Mouse (Mus musculus) layer of hippocampus, adult 11-12 months (tissue): ENCODE measurements around the gene Pdzd7.
"Not testable (repeated sequence)": the region's sequence is repeated elsewhere in the genome, so short reads cannot be mapped to it uniquely, and the experiment has no call there.

Experiments
- DNase-seq: peaks from one replicate; pipeline ENCODE4 v3.0.0; 2022; ENCODE audit warnings: low spot score

Gene Pdzd7

DNA sequence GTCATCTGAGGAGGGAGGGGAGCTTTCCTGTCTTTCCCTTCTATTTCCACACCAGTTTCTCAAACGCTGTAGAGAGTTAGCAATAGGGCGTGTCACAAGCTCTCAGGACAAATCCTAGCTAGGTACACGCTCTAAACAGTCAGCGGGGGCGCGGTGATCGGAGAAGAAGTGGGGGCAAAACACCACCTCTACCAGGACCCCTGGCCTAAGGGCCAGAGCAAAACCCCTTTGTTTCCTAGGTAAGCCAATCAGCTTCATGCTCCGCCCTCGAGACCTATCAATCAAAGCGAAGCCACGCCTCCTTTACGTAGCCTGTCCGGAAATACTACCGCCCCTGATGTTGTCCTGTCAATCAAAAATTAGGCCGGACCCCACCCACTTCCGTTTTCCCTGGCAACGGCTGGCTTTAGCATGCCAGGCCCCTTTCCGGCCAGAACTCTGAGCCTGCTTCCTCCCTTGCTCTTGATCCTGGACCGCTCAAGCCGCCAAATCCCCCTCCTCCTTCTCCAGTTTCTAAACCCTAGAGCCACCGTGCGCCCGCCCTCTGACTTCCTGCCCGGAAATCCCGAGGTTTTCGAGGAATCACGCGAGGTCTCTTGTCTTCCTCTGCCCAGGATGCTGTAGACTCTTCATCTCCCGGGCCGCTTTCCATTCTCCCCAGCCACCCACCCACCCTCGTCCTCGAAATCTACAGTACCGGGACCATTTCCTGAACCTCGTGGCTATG lies 12.8 kb upstream of the Pdzd7 start:
- peak; percentile 95 for DNase-seq

DNA sequence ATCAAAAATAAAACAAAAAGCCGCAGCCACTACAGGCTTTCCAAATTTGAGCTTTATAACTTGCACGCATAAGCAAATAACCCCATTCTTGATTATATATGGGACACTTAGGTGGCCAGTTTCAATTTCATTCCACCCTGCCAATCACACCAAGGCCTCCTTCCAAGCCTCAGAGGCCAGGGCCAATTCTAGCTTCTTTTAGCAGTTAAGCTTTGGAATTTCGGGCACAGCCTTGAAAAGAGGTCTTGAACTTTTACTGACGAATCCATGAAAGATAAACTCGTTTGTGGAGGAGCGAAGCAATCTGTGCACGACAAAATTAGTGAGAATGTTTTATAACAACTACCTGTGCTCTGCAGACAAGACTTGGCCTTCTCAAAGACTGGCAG lies 12.2 kb upstream of the Pdzd7 start:
- DNase-seq = no peak

DNA sequence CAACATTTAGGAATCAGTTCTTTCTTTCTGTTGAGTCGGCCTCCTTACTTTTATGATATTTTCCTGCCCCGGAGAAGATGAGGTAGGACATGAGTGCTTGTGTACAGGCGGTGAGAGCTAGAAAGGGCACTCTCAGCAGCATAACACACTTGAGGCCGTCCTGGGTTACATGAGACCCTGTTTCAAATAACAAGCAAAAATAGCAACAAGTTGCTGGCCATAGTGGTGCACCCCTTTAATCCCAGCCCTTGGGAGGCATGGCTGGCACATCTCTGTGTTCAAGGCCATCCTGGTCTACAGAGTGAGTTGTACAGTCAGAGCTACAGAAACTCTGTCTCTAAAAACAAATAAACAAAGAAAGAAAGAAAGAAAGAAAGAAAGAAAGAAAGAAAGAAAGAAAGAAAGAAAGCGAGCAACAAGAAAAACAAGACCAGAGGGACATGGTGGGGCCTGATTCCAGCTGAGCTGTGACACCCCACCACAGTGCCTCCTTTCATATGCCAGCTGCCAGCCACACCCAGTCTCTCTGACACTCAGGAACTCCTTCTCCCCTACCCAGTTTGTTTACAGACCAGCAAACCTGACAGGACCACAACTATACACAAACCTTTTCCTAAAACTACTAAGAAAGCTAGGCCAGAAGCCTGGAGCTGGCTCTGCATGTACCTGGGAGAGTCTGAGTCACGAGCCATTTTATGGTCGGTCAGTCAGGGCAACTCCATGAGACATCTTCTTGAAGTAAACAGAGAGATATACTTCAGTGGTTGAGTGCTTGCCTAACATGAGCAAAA lies 11.6 kb upstream of the Pdzd7 start:
- no peak for DNase-seq

DNA sequence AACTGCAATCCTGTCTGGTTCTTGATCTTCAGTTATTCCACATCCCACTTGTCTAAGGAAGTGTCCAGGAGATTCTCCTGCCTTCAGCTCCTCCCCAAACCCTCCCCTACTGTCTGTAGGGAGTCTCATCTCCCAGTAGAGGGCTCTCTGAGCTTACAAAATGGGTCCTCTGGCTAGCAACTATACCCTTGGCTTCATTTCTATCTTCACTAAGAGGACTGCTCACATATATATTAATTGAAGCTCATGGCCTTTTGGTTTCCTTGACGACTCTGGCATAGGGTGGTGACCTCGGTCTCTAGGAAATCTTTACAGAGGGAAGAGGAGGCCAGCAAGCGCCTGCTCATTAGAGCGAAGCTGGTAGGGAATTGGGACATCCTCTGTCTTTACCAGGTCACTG lies 10.8 kb upstream of the Pdzd7 start:
- no peak for DNase-seq

DNA sequence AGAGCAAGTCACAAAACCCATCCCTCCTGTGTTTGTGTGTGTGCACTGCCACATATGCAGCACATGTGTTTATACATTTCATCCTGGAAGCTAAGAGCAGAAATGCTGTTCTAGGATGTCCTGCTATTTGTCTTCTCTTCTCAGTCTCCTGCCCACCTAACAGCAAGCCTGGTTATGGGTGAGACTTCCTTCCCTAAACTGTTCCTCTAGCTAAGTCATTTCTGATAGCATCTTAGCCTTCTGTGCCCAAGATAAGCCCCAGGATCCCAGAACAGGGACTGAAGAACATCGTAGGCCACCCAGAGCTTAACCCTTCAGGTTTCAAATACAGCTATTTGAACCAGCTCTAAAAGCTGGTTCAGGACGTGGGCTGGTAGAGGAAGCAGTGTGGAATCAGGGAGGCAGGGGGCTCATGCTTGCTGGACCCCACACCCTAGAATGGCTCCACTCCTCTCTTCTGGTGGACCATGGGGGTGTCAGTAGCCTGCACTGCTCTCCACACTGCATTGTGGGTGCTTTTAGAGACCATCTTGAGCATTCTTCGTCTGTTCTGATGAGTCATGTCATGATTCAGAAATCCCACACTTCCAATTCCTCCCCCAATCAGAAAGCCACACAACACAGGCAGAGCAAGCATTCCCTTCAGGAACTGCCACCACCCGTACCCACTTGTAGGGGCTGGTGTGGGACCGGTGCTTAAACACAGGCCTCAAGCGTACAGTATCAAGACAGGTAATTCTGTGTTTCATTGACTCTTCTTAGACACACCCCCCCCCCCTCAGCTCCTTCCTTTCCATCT lies 9.6 kb upstream of the Pdzd7 start:
- no peak for DNase-seq

DNA sequence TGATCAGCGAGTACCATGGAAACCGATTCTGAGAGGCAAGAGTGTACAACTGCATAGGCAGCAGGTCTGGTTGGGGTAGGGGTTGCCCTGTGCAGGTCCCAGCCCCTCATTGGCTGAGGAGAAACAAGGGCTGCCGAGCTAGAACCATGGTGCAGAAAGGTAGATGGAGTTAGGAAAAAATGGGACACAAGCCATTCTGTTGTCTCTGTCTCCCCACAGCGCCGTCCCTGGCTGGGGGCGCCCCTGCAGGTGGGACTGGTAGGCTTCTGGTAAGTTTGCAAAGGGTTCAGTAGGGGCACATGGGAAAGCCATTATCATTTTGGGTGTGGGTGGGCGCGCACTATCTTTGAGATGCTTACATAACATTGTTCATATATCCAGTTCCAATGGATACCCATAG lies 7.9 kb upstream of the Pdzd7 start:
- no peak for DNase-seq

DNA sequence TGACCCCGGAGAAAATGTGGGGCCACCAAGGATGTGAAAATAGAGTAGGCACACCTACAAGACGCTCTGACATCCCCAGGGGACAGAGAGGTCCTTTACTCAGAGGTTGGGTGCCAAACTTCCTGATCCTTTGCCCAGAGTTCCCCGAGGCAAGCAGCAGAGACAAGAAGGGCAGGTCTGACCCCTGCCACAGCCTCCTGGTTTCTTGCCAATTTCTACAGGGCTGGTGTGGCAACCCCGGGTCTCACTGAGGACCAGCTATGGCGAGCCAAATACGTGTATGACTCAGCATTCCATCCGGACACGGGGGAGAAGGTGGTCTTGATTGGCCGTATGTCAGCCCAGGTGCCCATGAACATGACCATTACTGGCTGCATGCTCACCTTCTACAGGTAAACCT lies 4.0 kb upstream of the Pdzd7 start:
- no peak for DNase-seq

DNA sequence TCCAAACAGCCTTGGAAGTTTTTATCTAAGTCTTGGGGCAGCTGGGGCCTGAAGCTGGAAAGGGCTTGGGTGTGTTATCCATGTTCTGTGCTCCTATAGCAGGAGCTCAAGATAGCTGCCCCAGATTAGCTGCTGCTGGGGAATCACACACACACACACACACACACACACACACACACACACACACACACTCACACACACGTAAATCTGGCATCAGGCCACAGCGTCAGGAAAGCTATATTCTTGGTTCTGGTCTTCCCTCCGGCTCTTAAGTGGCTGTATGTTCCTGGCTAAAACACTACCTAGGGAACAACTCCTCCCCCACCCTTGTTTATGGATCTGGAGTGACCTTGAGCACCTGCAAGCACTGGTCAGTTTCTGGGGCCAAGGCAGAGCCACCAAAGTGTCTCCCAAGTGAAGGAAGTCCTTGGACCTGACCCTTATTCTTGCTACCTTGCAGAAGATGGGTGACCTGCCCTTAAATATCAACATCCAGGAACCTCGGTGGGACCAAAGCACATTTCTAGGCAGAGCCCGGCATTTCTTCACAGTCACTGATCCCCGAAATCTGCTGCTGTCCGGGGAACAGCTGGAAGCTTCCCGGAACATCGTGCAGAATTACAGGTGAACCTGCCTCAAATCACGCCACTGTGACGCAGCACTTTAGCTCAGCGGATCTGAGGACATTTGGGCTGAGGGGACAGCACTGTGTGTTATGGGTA lies 3.3 kb upstream of the Pdzd7 start:
- DNase-seq = no peak

DNA sequence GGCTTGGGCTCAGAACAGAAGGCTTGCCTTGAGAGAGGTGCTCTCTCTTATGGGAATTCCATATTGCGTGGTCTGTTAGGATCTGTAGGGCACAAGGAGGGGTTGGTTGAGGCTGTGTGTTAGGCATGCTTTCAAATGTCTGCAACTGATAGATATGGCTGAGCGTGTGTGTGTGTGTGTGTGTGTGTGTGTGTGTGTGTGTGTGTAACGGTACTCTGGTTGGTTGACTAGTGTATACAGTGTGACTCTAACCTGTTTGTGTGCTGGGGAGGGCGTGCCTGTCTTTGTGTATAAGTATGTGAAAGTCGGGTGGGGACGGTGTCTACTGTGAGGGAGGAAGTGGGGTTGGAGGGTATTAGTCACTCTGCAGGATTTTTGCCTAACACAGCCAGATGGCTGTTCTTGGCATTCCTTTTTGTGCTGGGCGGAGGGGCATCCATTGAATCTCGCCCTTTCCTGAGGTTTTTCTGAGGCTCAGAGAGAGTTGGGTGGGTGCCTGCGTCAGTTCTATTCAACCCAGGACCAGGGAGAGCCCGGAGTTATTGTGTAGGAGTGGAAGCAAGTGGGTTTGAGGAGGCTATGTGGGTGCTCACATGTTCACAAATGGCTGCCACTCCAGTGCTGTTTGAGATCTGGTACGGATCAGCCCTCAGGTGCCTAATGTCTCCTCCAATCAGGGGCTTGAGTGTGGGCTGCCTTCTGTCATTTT lies 2.6 kb upstream of the Pdzd7 start:
- peak; percentile 82 for DNase-seq

DNA sequence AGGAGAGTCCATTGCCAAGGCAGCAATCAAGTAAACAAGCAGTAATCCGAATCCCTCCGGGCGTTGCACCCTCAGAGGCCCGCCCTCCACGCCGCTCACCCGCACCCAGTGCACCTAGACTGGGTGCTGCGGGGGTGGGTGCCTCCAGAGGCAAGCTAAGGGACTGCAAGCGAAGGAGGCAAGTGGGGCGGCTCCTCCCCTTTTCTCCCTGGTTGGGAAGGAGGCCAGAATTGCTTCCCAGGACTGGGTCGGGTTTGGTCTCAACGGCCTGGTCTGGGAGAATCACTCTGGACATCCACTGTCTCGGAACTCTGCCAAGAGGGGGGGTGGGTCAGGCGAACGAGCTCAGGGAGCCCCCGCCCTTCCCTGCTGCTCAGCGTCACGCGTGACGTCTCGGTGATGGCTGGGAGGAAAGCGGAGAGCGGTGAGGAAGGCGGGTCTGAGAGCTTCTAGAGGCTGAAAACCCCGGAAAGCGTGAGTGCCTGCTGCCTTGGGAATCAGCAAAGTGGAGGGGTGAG lies 2.0 kb upstream of the Pdzd7 start, which contains the start of gene Sfxn3:
Gene Sfxn3 (plus strand): TSS at position 87 of the 518 bp plus-strand sequence.
- DNase-seq = peak; percentile 93

DNA sequence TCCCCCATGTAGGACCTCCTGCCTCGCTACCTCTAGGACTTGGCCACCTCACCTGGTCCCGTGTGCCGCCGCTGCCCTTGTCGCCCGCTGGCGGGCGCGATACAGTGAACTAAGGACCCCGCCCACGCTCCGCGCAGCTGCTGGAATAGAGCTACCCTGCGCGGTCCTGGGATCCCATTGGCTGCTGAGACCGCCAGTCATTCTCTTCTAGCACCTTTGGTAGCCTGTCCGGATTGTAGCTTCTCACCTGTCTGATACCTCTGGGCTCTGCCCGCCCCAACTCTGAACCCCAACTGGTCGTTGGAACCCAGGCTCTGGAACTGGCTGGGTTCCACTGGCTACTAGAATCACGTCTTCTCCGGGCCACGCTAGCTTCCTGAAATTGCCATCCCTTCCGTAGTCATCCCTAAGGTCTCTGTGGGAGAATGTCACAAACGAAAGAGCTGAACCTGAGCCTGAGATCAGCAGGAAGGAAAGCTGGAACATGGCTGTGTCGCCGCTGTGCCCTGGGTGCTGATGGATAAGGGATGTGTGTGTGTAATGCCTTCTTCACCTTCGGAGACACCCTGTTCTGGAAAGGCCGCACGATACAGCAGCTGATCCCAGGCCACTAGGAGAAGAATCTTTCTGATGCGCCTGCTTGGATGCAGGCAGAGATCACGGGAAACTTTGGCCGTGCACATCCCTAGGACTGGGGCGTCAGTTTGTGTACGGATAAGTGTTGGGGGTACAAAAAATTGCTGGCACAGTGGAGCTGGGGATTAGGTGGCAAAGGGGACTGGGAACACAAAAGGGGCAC lies 1.2 kb upstream of the Pdzd7 start:
- DNase-seq = peak; percentile 88

DNA sequence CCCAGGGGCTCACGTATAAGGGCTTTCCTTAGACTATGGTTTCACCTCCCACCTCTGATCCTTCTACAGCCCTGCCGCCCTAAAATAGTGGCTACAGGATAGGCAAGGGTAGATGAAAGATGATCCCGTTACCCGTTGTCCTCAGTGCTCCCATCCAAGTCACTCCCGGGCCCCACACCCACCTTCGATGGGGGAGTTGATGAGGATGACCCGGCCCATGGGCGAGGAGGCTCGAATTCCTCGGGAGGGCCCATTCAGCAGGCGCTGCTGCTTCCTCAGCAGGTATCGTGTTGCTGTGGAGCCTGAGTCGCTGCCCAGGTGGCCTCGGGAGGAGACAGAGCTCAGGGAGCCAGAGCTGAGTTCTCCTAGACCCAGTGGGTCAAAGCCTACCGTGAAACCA lies 281 bp downstream of the Pdzd7 start:
- DNase-seq = no peak

DNA sequence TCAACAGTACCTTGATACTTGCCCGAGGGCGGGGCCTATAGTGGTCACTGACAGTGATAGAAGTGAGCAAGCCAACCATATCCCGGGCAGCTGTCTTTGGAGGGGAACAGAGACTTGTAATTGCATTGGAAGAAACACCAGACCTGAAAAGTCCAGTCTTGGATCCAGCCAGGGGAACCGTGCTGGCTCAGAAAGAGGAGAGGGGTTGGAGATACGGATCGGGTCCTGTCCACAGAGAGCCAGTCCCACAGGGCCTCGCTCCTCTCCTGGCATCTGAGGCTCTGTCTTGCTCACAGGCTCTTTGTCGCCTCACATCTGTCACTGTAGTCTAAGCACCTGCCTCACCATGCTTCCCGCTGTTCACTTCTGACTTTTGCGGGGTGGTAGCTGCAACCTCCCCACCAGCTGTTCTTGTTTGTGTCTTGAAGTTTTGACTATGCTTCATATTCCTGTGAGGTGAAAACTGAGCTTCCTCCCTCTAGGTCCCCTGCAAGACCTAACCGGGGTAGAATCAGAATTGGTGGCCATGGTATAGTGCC lies 1.1 kb downstream of the Pdzd7 start:
- DNase-seq = no peak

DNA sequence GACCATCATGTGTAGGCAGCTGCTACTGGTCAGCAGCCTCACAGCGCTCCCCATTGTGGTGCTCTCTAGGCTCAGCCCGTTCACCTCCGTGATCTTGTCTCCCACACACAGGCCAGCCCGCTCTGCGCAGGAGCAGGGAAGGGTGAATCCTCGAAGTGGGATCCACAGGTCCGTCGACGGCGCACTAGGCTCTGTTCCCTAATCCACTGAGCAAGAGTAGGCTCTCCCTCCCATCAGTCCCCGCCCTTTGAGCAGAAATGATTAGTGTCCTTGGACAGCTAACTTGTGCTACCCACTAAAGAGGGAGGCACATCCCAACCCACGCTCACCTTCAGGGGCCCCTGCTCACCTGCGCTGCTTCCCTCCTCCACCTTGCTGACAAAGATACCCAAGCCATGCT lies 5.3 kb downstream of the Pdzd7 start:
- no peak for DNase-seq

DNA sequence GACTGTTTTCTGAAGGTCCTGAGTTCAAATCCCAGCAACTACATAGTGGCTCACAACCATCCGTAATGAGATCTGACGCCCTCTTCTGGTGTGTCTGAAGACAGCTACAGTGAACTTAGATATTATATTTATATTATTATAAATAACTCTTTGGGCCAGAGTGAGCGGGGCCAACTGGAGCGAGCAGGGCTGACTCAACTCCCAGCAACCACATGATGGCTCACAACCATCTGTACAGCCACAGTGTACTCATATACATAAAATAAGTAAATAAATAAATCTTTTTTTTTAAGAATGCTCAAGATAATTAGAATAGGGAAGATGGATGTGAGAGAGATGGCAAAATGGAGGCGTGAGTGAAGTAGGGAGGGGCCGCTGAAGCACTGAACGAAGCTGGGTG lies 7.3 kb downstream of the Pdzd7 start:
- DNase-seq = not testable (repeated sequence)

DNA sequence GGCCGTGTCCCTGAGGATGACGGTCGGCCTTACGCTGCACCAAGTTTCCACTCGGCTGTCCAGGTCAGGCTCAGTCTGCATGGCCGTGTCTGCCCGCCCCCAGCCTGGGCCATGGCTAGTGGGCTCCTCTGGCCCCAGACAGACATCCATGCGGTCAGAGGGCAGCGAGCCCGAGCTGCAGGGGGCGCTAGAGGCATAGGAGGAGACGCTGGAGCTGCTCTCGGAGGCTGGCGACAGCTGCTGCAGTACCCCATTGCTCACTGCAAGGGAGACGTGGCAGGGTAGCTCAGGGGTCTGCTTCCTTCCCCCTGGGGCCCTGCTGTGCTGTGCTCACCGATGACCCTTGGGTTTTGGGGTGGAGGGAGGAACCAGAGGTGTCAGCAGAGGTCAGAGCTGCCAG lies 8.7 kb downstream of the Pdzd7 start:
- DNase-seq = no peak

DNA sequence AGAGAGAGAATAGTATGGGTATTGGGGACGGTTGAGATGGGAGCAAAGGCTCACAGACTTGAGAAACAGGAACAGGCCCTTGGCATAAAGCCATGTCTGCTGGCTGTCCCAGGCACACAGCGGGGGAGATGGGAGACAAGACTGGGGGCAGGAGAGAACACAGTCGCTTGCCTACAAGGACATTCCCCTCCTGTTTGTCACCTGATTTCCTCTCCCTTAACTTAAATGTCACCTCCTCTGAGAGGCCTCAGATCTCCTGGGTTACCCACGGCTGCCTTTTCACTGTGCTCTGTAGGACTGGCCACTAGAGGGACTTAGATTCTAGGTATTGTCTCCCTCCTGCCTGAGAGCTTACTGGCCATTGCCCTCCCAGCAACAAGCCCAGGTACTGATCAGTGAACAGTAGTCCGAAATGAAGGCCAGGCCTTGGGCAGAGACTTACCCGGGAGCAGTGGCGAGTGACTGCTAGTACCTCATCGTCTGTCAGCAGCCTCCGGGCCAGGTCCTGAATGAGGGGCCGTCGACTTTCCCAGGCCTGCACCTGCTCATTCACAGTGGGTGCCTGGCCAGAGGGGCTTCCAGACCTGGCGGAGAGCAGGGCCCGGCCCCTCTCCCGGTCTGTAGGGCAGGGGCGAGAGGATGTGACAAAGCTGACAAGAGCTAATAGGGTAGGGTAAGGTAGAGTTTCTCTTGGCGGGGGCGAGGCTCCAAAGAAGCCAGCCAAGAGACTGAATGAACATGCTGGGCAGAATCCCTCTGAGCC lies 12.8 kb downstream of the Pdzd7 start:
- no peak for DNase-seq

DNA sequence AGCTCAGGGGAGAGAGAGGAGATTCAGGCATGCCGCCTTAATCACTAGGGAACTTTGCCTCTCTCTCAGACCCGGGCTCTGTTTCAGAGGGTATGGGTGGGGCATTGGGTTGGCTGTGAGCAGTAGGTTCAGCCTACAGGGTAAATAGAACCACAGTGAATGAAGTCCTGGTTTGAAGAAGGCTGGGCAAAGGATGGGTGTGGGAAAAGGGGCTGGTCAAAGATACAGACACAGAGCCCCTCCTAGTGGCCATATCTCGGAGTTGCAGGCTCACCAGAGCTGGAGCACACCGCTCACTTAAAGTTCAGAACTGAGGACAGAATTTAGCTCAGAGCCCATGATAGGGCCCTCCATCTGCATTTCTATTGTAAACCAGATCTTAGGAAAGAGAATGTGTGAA lies 13.7 kb downstream of the Pdzd7 start:
- DNase-seq = peak; percentile 86
